Mouse (Mus musculus) CH12.LX (cell line): ENCODE measurements around the gene D630003M21Rik. TPM values are rescaled to one million over a fixed set of nuclear protein-coding genes. Genes with fewer than 3 reads are reported as not detected.

ENCODE experiments used
- DNase-seq: peaks from one replicate; pipeline ENCODE4 v3.0.0-alpha.2; 2013; ENCODE audit errors: extremely low read depth
- H3K27ac ChIP-seq: 2 replicates; pipeline ENCODE4 v1.5.1; 2012; ENCODE audit warnings: low read depth, mild to moderate bottlenecking, control low read depth, moderate library complexity; ENCODE audit not compliant: insufficient read depth
- H3K27me3 ChIP-seq: replicated peaks from 2 replicates; pipeline ENCODE3; 2012; ENCODE audit warnings: inconsistent platforms
- H3K36me3 ChIP-seq, 2 experiments: replicated peaks in 1 of 2; 2 replicates each; pipeline versions ENCODE3 to v1.6.1; 2012; ENCODE audit warnings: inconsistent platforms in 1 of 2, low read length in 1 of 2, mild to moderate bottlenecking in 1 of 2, mixed read lengths in 1 of 2, moderate library complexity in 1 of 2; ENCODE audit not compliant: control insufficient read depth in 1 of 2, insufficient read depth in 1 of 2
- H3K4me1 ChIP-seq, 2 experiments: 2 replicates each; pipeline ENCODE4 v1.6.1; 2012; ENCODE audit warnings: inconsistent platforms in 1 of 2, moderate library complexity in 1 of 2; ENCODE audit not compliant: insufficient read depth in 2 of 2, control insufficient read depth in 1 of 2
- H3K4me2 ChIP-seq: 2 replicates; pipeline ENCODE4 v1.6.1; 2012; ENCODE audit warnings: low read depth, mild to moderate bottlenecking, control low read depth; ENCODE audit not compliant: poor library complexity, insufficient read depth, severe bottlenecking
- H3K4me3 ChIP-seq, 3 experiments: fragments of 150-350 bp in 1 of 3; sonication (generic) in 1 of 3; replicated peaks in 1 of 3; 2 replicates each; pipeline versions ENCODE3 to v1.5.1; 2011 to 2012; ENCODE audit warnings: low read depth in 2 of 3, low read length in 2 of 3, mild to moderate bottlenecking in 2 of 3, moderate library complexity in 2 of 3, control low read depth in 1 of 3, improper control_type of control experiment in 1 of 3, inconsistent platforms in 1 of 3, mixed read lengths in 1 of 3; ENCODE audit not compliant: poor library complexity in 1 of 3
- H3K79me2 ChIP-seq: replicated peaks from 2 replicates; pipeline ENCODE4 v1.6.1; 2012; ENCODE audit warnings: mild to moderate bottlenecking, moderate library complexity; ENCODE audit not compliant: control insufficient read depth, poor library complexity, insufficient read depth, severe bottlenecking; ENCODE audit errors: extremely low read depth
- H3K9ac ChIP-seq: 2 replicates; pipeline ENCODE4 v1.6.1; 2012; ENCODE audit warnings: low read depth, mild to moderate bottlenecking, control low read depth, moderate library complexity; ENCODE audit not compliant: insufficient read depth
- H3K9me3 ChIP-seq: replicated peaks from 2 replicates; pipeline ENCODE3; 2012; ENCODE audit warnings: low read length, inconsistent platforms, mixed read lengths
- CHD1 ChIP-seq: IDR thresholded peaks from 2 replicates; pipeline ENCODE4 v1.6.1; 2012; ENCODE audit warnings: low read depth, low read length, improper control_type of control experiment, inconsistent platforms
- CTCF ChIP-seq, 2 experiments: IDR thresholded peaks in 1 of 2; conservative IDR thresholded peaks in 1 of 2; 2 replicates each; pipeline ENCODE4 v1.5.1; 2011 to 2012; ENCODE audit warnings: low read depth in 2 of 2, low read length in 2 of 2, improper control_type of control experiment in 1 of 2, inconsistent platforms in 1 of 2, mild to moderate bottlenecking in 1 of 2, moderate library complexity in 1 of 2
- E2F4 ChIP-seq: IDR thresholded peaks from 2 replicates; pipeline ENCODE4 v1.6.1; 2011; ENCODE audit warnings: low read depth, low read length, improper control_type of control experiment; ENCODE audit not compliant: insufficient replicate concordance
- ELF1 ChIP-seq: IDR thresholded peaks from 2 replicates; pipeline ENCODE4 v1.6.1; 2014; ENCODE audit warnings: low read depth, mild to moderate bottlenecking, inconsistent platforms, low read length, improper control_type of control experiment
- GABPA ChIP-seq: IDR thresholded peaks from 2 replicates; pipeline ENCODE4 v1.6.1; 2012; ENCODE audit warnings: low read depth, low read length, improper control_type of control experiment, inconsistent platforms; ENCODE audit not compliant: insufficient replicate concordance
- IRF4 ChIP-seq: IDR thresholded peaks from 2 replicates; pipeline ENCODE4 v1.6.1; 2014; ENCODE audit warnings: low read depth, mild to moderate bottlenecking, inconsistent platforms, low read length, improper control_type of control experiment
- MAZ ChIP-seq: IDR thresholded peaks from 2 replicates; pipeline ENCODE4 v1.6.1; 2012; ENCODE audit warnings: low read depth, mild to moderate bottlenecking, inconsistent platforms, low read length, improper control_type of control experiment, moderate library complexity
- MXI1 ChIP-seq: IDR thresholded peaks from 2 replicates; pipeline ENCODE4 v1.6.1; 2011; ENCODE audit warnings: mild to moderate bottlenecking, low read depth, low read length, improper control_type of control experiment
- MYC ChIP-seq: IDR thresholded peaks from 2 replicates; pipeline ENCODE4 v1.6.1; 2011; ENCODE audit warnings: low read depth, mild to moderate bottlenecking, improper control_type of control experiment, low read length
- PAX5 ChIP-seq: IDR thresholded peaks from 2 replicates; pipeline ENCODE4 v1.6.1; 2012; ENCODE audit warnings: low read length, inconsistent platforms, mixed read lengths
- RCOR1 ChIP-seq: conservative IDR thresholded peaks from 2 replicates; pipeline ENCODE4 v1.6.1; 2012; ENCODE audit warnings: low read depth, mild to moderate bottlenecking, inconsistent platforms, low read length, improper control_type of control experiment
- SMC3 ChIP-seq: IDR thresholded peaks from 2 replicates; pipeline ENCODE4 v1.6.1; 2011; ENCODE audit warnings: low read depth, low read length, improper control_type of control experiment
- UBTF ChIP-seq: IDR thresholded peaks from 2 replicates; pipeline ENCODE4 v1.6.1; 2012; ENCODE audit warnings: low read depth, mild to moderate bottlenecking, inconsistent platforms, low read length, improper control_type of control experiment, moderate library complexity
- USF1 ChIP-seq: IDR thresholded peaks from 2 replicates; pipeline ENCODE4 v1.6.1; 2014; ENCODE audit warnings: low read depth, mild to moderate bottlenecking, inconsistent platforms, low read length, improper control_type of control experiment
- USF2 ChIP-seq: conservative IDR thresholded peaks from 2 replicates; pipeline ENCODE4 v1.6.1; 2011; ENCODE audit warnings: low read depth, low read length, improper control_type of control experiment
- ZC3H11A ChIP-seq: IDR thresholded peaks from 2 replicates; pipeline ENCODE4 v1.6.1; 2012; ENCODE audit warnings: low read depth, mild to moderate bottlenecking, inconsistent platforms, low read length, improper control_type of control experiment
- ZNF384 ChIP-seq: IDR thresholded peaks from 2 replicates; pipeline ENCODE4 v1.6.1; 2012; ENCODE audit warnings: low read depth, low read length, improper control_type of control experiment, inconsistent platforms
- dilution Hi-C: fragments of 300-500 bp; cut with MboI; formaldehyde crosslinking; loops from 2 replicates; pipeline ENCODE4 v1.14.3; 2020; ENCODE audit warnings: low sequenced_read_pairs; ENCODE audit not compliant: extremely low pct_unique_long_range_greater_than_20kb, extremely low pct_ligation_motif_present
- in situ Hi-C: fragments of 300-500 bp; cut with MboI; formaldehyde crosslinking; loops from 3 replicates; pipeline ENCODE4 v1.14.3; 2019; ENCODE audit warnings: low sequenced_read_pairs, low pct_ligation_motif_present, low pct_unique_long_range_greater_than_20kb, mixed read lengths
- polyA plus RNA-seq: library from polyadenylated mRNA; unstranded; fragments of >175 nt; gene quantifications from 2 replicates; pipeline ENCODE4 v1.2.1, GENCODE M21; 2012; ENCODE audit warnings: low read depth; ENCODE audit not compliant: insufficient read length
- total RNA-seq, 2 experiments: library from RNA; depleted of rRNA; stranded (reverse); fragments of 300-350 nt in 1 of 2; fragments of >200 nt in 1 of 2; gene quantifications; 2 replicates each; pipeline ENCODE4 v1.2.3; 2012 to 2014

The D630003M21Rik gene
- total and polyA plus RNA-seq, 3 experiments, result 0.23 to 1.4 (median 0.93) TPM

DNA sequence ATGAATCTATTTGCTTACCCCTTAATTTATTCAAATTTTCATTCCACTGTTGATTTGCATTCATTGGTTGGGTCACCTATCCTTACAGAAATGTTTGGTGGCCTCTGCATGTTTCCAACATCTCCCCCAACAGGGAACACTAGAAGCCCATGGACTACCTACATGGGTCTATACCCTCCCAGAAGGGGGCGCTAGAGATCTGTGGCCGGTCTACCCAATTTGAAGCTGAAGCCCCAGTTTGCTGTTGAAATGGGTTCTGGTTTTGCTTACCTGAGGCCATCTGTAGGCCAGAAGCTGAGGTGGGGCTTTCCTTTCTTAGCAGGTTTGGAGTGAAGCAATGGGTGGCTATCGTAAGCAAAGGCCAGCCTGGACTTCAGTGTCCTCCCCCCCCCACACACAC, 46.3 kb upstream of the D630003M21Rik start:
- no peak overlapping the region for H3K27ac ChIP-seq
- no peak for DNase-seq
- no peak overlapping the region for H3K4me3 ChIP-seq
- H3K79me2 ChIP-seq, result no peaks in the 10 kb centered on the region
- dilution Hi-C loops, result no loop called here
- no peak overlapping the region for H3K4me2 ChIP-seq
- no peaks in the 10 kb centered on the region for H3K9me3 ChIP-seq
- TF ChIP-seq CTCF (conservative IDR thresholded peaks at IDR 0.05 in 1 of 2, IDR thresholded peaks at IDR 0.05 in 1 of 2; ENCODE audit: low read depth in 2 of 2, low read length in 2 of 2) (peak in 1 of 2 experiments; percentile 44; a peak in 2 of 4 replicates), ZC3H11A (no peak)
- peaks cover 5% of the 10 kb centered on the region for H3K27me3 ChIP-seq
- H3K4me1 ChIP-seq, result peaks cover 0 to 22% of the 10 kb centered on the region in 2 experiments; a peak in 2 of 4 replicates
- H3K36me3 ChIP-seq, result no peaks in the 10 kb centered on the region
- in situ Hi-C loops, result no loop called here
- H3K9ac ChIP-seq, result no peak overlapping the region

DNA sequence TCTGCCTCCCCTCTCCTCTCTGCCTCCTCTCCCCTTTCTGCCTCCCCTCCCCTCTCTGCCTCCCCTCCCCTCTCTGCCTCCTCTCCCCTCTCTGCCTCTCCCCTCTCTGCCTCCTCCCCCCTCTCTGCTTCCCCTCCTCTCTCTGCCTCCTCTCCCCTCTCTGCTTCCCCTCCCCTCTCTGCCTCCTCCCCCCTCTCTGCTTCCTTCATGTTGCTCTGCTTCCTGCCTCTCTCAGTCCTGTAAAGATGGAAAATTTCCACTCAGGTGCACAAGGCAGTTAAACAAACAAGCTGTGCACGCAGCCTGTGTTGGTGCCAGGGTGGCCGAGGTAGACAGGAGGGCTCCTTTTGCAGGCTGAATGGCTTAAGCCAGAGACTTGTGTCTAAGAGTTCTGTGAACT, 44.6 kb upstream of the D630003M21Rik start:
- H3K4me3 ChIP-seq, result no peak overlapping the region
- H3K9me3 ChIP-seq, result no peaks in the 10 kb centered on the region
- H3K79me2 ChIP-seq, result no peaks in the 10 kb centered on the region
- TF ChIP-seq USF1 (no peak), MAZ (no peak), RCOR1 (no peak), GABPA (no peak), CHD1 (no peak), CTCF (conservative IDR thresholded peaks at IDR 0.05 in 1 of 2, IDR thresholded peaks at IDR 0.05 in 1 of 2; ENCODE audit: low read depth in 2 of 2, low read length in 2 of 2) (no peak), PAX5 (no peak), USF2 (no peak), SMC3 (no peak)
- no peaks in the 10 kb centered on the region for H3K36me3 ChIP-seq
- H3K9ac ChIP-seq, result no peak overlapping the region
- peaks cover 0 to 22% of the 10 kb centered on the region in 2 experiments; a peak in 2 of 4 replicates for H3K4me1 ChIP-seq
- peaks cover 12% of the 10 kb centered on the region for H3K27me3 ChIP-seq
- dilution Hi-C loops (no loop called here), in situ Hi-C loops (no loop called here)
- DNase-seq, result no peak
- no peak overlapping the region for H3K27ac ChIP-seq
- no peak overlapping the region for H3K4me2 ChIP-seq

DNA sequence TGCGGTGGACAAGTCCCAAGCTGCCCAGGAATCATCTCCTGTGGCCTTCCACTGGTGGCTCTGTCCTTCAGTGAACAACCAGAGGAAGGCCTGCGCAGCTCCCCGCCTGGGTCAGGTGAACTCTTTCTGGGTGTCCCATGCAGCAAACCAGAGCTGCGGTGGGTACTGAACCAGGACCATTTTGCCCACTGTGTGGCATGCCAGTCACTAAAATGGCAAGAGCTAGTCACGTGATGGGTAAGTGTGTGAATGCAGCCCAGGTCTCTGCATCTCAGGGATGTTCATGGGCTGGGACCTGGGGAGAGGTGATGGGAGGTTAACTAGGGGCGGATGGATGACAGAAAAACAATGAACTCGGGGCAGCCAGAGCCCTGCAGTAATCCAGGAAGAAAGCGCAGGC, 41.0 kb upstream of the D630003M21Rik start:
- H3K79me2 ChIP-seq, result no peaks in the 10 kb centered on the region
- peaks cover 0 to 15% of the 10 kb centered on the region in 2 experiments; a peak in 2 of 4 replicates for H3K4me1 ChIP-seq
- dilution Hi-C loops, result no loop called here
- H3K4me2 ChIP-seq, result no peak overlapping the region
- no peaks in the 10 kb centered on the region for H3K36me3 ChIP-seq
- in situ Hi-C loops, result no loop called here
- H3K9ac ChIP-seq, result no peak overlapping the region
- no peaks in the 10 kb centered on the region for H3K9me3 ChIP-seq
- no peak for DNase-seq
- H3K27ac ChIP-seq, result no peak overlapping the region
- H3K27me3 ChIP-seq, result peaks cover 23% of the 10 kb centered on the region
- TF ChIP-seq MXI1, result no peak
- no peak for TF ChIP-seq CHD1
- TF ChIP-seq ZNF384, result no peak
- no peak for TF ChIP-seq UBTF
- TF ChIP-seq E2F4, result no peak
- no peak for TF ChIP-seq IRF4
- TF ChIP-seq USF1, result no peak
- no peak for TF ChIP-seq ELF1
- TF ChIP-seq MYC, result no peak
- no peak for TF ChIP-seq PAX5
- no peak overlapping the region for H3K4me3 ChIP-seq
